Mouse (Mus musculus) mature B cell (primary cell): ENCODE measurements around the gene Slc35a2.
"Not testable (repeated sequence)": the region's sequence is repeated elsewhere in the genome, so short reads cannot be mapped to it uniquely, and the experiment has no call there.

Experiments used
- in situ Hi-C: fragments of 300-500 bp; cut with MboI; formaldehyde crosslinking; loops from 2 replicates; pipeline ENCODE4 v1.14.3; 2019

The Slc35a2 gene

GRCm38 (mm10) chrX:7904441-7904840, 20.6 kb downstream of the Slc35a2 start:
- in situ Hi-C loops = no loop called here

GRCm38 (mm10) chrX:7907735-7908134, 23.9 kb downstream of the Slc35a2 start, which contains the start of gene Gm10491:
Gene Gm10491, minus strand, starts transcription at chrX:7907835.
- in situ Hi-C loops = no loop called here

- in situ Hi-C loops = not testable (repeated sequence)
These were observed 25.4 kb downstream of the Slc35a2 start, which contains the start of gene Gm10490 for GRCm38 (mm10) chrX:7909242-7909641. Gene Gm10490, plus strand, starts transcription at chrX:7909542.

- in situ Hi-C loops = no loop called here
These were observed 26.6 kb downstream of the Slc35a2 start for GRCm38 (mm10) chrX:7910473-7910872.

GRCm38 (mm10) chrX:7915669-7916068, 31.8 kb downstream of the Slc35a2 start:
- in situ Hi-C loops = not testable (repeated sequence)

- in situ Hi-C loops = not testable (repeated sequence)
These were observed 34.1 kb downstream of the Slc35a2 start for GRCm38 (mm10) chrX:7917960-7918359.

GRCm38 (mm10) chrX:7919601-7920383, 36.0 kb downstream of the Slc35a2 start, which contains the start of gene Pcsk1n:
Gene Pcsk1n, plus strand, starts transcription at chrX:7919822.
- in situ Hi-C loops = no loop called here

GRCm38 (mm10) chrX:7922032-7922431, 38.2 kb downstream of the Slc35a2 start:
- in situ Hi-C loops = no loop called here

GRCm38 (mm10) chrX:7926266-7926665, 42.4 kb downstream of the Slc35a2 start:
- in situ Hi-C loops = no loop called here

GRCm38 (mm10) chrX:7927116-7927515, 43.3 kb downstream of the Slc35a2 start:
- in situ Hi-C loops = no loop called here

GRCm38 (mm10) chrX:7928270-7928790, 44.5 kb downstream of the Slc35a2 start, which contains the start of gene Eras:
Gene Eras, minus strand, starts transcription at chrX:7928607.
- in situ Hi-C loops = no loop called here

- in situ Hi-C loops = no loop called here
These were observed 53.0 kb downstream of the Slc35a2 start for GRCm38 (mm10) chrX:7936874-7937273.

GRCm38 (mm10) chrX:7937667-7938066, 53.8 kb downstream of the Slc35a2 start:
- in situ Hi-C loops = no loop called here
